Mouse (Mus musculus) small intestine, adult 10 weeks (tissue): ENCODE measurements around the gene Gngt2. TPM values are rescaled to one million over a fixed set of nuclear protein-coding genes. Genes with fewer than 3 reads are reported as not detected.

Source experiments
- polyA plus RNA-seq: library from polyadenylated mRNA; stranded (reverse); fragments of 350-450 nt; fragmentation: Illumina TruSeq; extraction: RNeasy Lipid Tissue Mini Kit (QIAGEN cat#74804); gene quantifications from one replicate; pipeline ENCODE4 v1.2.3, GENCODE M21; 2014; ENCODE audit warnings: low replicate concordance

Gngt2 gene
- polyA plus RNA-seq: 1.6 TPM

GRCm38 (mm10) chr11:95837059-95837458 lies at the start of gene Gngt2:
TSS of gene Gngt2 (plus strand) at chr11:95837216.

GRCm38 (mm10) chr11:95824071-95824876 lies 12.7 kb upstream of the Gngt2 start, which contains the start of gene Phospho1:
TSS of gene Phospho1 (plus strand) at chr11:95824499.

GRCm38 (mm10) chr11:95842074-95842681 lies 5.2 kb downstream of the Gngt2 start, which contains the start of gene Abi3:
TSS of gene Abi3 (minus strand) at chr11:95842476.

Other genes with a start within 250 kb of the Gngt2 start
- gene Ngfr, start 249.5 kb upstream of the Gngt2 start, polyA plus RNA-seq: not detected
- gene Phb, start 170.3 kb upstream of the Gngt2 start, polyA plus RNA-seq: 4.0 TPM
- 15.7 TPM for gene Zfp652, start 124.5 kb upstream of the Gngt2 start, polyA plus RNA-seq
- gene B130006D01Rik, start 113.6 kb upstream of the Gngt2 start, polyA plus RNA-seq: 0.11 TPM
- gene Phospho1, start 12.7 kb upstream of the Gngt2 start, polyA plus RNA-seq: 2.9 TPM
- gene Abi3, start 5.3 kb downstream of the Gngt2 start, polyA plus RNA-seq: not detected
- gene B4galnt2, start 77.7 kb downstream of the Gngt2 start, polyA plus RNA-seq: 312 TPM
- not detected for gene Igf2bp1, start 168.7 kb downstream of the Gngt2 start, polyA plus RNA-seq
- gene Gip, start 187.3 kb downstream of the Gngt2 start, polyA plus RNA-seq: not detected
- gene Snf8, start 197.7 kb downstream of the Gngt2 start, polyA plus RNA-seq: 16.2 TPM
- 16.7 TPM for gene Ube2z, start 228.2 kb downstream of the Gngt2 start, polyA plus RNA-seq
- 2.2 TPM for gene Atp5g1, start 238.5 kb downstream of the Gngt2 start, polyA plus RNA-seq